Mouse (Mus musculus) megakaryocyte progenitor cell, adult 5-6 weeks (primary cell): ENCODE measurements around the gene Mvb12b. TPM values are rescaled to one million over a fixed set of nuclear protein-coding genes. Genes with fewer than 3 reads are reported as not detected.

Experiments
- ATAC-seq: replicated peaks from 2 replicates; pipeline ENCODE4 v1.8.0; 2016; ENCODE audit warnings: mild to moderate bottlenecking, moderate TSS enrichment, inconsistent platforms; ENCODE audit not compliant: poor library complexity
- total RNA-seq, 2 experiments: library from RNA; stranded (forward) in 1 of 2; stranded (reverse) in 1 of 2; fragments of 157-497, 149-512 nt in 1 of 2; fragments of 200-1000 nt in 1 of 2; gene quantifications; 2 replicates each; pipeline versions ENCODE4 v1.2.3 to v1.2.4; 2015 to 2017

The Mvb12b gene
- total RNA-seq (2015) (30.0 and 37.1 TPM in 2 replicates), total RNA-seq (2017) (12.9 and 14.8 TPM in 2 replicates)

DNA sequence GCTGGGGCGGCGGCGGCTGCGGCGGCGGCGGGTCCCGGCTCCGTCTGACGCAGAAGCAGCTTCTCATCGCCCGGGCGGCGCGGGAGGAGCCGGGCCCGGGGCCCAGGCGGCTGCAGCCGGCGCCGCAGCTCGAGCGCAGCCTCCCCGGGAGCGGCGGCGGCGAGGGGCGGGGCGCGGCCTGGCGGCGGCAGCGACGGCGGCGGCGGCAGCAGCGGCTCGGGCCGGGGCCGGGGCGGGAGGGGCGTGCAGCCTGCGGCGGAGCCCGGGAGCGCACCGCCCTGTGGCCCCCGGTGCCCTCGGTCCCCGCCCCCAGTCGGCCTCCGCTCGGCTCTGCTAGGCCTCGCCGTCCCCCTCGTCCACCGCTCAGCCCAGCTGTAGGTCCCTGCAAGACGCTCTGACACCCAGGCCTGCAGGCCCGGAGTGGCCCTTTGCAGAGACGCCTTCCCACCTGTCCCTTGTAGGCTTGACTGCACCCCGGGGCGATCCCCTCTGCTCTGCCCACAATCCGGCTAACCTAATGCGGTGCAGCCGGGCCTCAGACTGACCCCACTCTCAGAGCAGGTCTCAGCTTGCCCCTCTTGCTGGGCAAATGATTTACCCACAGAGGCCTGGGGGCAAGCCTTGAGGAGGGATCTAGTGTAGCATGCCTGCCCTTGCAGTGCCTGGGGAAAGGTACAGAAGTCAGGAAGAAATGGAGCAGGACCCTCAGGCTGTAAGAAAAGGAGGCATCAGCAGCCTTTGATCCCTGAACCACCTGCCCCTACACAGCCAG lies at the start of gene Mvb12b:
Gene Mvb12b, minus strand, starts transcription at position 619 of the 772 bp plus-strand sequence.
- ATAC-seq, result peak; percentile 63

DNA sequence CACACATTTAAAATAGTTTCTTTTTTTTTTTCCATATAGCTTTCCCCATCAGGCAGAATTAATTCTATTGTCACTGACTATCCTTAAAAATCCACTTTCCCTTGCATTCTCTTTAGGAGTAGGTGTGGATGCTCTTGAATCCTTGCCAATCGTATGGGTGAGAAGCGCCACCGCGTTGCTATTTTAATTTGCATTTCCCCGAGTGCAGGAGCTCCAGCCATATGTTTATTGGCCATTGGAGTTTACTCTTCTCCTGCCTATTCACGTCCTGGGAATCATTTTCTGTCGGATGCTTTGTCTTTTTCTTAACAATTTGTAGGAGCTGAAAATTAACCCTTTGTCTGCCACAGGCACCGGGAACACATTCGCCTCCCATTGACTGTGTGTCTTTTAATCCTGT lies 48.0 kb upstream of the Mvb12b start:
- ATAC-seq, result no peak

DNA sequence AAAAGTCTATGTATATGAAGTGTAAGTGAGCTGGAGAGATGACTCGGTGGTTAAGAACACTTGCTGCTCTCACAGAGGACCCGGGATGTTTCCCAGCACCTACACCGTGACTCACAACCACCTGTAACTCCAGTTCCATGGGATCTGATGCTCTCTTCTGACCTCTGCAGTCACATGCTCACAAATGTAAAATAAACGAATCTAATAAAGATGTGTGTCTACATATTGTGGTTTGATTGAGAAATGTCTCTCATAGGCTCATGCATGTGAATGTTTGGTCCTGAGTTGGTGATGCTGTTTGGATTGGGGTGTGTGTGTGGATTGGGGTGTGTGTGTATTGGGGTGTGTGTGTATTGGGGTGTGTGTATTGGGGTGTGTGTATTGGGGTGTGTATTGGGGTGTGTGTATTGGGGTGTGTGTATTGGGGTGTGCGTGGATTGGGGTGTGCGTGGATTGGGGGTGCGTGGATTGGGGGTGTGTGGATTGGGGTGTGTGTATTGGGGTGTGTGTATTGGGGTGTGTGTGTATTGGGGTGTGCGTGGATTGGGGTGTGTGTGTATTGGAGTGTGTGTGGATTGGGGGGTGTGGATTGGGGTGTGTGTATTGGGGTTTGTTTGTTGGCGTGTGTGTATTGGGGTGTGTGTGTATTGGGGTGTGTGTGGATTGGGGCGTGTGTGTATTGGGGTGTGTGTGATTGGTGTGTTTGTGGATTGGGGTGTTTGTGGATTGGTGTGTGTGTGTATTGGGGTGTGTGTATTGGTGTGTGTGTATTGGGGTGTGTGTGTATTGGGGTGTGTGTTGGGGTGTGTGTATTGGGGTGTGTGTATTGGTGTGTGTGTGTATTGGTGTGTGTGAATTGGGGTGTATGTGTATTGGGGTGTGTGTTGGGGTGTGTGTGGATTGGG lies 46.1 kb upstream of the Mvb12b start:
- peak; percentile 44; the same call in 1 of the 2 replicates for ATAC-seq

DNA sequence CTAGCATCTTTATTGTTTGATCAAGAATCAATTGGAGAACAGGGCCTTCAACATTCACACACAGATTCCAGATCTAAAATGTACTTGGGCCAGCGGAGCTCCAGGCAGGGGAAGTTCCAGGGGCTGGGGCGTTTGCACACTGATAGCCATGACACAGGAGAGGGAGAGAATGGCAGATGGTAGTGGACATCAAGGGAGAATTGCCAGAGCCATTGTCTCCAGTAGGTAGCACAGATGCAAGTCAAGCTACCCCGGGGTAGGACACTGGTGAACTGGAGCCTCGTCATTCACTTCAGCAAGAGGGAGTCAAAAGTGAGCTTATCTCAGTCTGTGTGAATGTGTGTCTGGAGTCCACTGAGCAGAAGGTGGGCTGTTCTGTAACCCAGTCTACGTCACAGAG lies 43.4 kb upstream of the Mvb12b start:
- ATAC-seq, result no peak

DNA sequence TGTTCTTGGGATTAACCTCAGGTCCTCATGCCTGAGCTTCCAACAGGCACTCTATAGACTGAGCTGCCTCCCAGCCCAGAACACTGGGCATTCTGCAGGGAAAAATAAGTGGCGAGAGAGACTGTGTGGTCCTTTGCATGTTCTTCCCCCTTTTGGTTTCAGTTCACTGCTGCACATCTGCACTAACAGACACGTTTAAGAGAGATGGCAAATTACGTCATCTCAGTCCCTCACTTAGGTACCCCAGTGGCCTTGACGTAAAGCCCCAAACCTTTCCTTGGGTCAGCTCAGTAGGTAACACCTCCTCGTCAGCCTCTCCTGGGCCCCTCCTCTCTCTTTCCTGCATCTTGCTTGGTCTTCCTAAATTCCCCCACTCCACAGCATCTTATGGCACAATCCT lies 37.5 kb upstream of the Mvb12b start:
- ATAC-seq, result peak; percentile 60

DNA sequence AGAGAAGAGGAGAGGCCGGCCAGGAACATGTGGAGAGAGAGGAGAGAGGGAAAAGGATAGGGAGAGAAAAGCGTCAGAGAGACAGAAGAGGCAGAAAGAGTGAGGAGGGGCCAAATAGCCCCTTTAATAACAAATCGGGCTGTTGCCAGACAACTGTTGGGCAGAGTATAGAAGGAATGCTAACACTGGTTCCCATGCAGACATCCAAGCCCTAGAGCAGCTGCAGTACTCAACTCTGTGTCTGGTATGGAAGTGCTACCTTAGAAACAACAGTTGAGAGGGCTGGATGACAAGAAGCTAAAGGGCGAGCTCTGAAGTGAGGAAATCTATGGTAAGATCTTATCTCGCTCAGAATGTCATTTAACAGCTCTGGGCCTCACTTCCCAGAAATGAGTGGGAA lies 35.7 kb upstream of the Mvb12b start:
- ATAC-seq, result no peak

DNA sequence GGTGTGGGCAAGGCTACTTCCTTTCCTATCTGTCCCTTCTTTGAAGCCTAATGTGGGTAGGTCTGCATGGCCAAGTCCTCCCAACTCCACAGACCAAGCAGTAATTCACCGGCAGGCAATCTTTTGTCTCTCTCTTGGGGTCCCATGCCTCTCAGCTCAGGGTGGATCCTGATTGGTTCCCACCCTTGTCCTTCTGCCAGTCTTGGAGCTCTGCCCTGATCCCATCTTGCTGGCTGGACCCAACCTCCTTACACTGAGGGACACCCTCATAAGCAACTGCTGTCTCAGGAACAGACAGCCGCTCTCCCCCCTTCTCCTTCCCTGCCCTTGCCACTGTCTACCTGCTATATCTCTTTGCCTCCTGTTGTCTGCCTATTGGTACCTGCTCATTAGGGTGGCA lies 34.7 kb upstream of the Mvb12b start:
- ATAC-seq, result no peak

DNA sequence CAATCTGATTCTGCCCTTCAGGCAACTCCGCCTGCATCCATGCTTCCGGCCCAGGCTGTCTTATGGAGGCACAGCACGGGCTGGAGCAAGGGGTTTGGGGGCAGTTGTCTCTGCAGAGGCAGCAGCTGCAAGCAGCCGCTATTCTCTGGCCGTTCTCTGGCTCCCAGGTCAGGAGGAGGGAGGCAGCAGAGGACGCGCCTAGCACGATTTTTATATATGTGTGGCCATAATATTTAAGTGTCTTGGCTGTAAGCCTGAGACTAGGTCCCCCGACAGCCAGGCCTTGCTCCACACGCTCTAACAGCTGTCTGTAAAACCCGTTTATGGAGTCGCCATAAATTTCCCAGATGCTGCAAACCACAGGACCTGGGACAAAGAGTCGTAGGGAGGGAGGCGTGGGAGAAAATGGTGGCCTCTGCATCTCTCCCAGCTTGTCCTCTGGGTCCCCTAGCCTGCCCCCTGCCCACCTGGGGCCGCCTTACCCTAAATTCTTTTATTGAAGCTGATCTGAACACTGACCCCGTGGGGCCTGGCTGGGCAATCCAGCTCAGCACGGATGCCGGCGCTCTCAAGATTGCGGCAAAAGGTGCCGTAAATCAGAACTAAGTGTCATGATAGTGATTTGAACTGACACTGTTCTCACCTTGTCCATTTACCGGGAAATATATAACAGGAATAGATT lies 32.3 kb upstream of the Mvb12b start:
- no peak for ATAC-seq

DNA sequence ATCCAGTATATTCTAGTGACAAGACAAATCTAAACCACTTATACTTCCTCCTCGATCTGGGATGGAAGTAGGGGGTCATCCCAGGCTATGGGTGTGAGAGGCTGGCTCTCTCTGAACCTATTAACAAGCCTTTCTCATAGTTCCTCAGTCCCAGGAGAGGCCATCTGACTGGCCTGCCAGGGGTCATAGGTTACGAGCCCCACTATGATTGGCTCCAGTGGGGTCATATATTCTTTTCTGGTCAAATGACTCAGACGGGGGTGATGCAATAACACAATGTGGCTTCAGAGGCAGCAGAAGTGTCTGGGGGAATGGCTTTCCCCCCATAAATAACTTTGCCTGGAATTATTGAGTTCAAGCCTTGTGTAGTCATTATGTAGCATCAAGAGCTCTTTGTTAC lies 31.1 kb upstream of the Mvb12b start:
- peak; percentile 77 for ATAC-seq

DNA sequence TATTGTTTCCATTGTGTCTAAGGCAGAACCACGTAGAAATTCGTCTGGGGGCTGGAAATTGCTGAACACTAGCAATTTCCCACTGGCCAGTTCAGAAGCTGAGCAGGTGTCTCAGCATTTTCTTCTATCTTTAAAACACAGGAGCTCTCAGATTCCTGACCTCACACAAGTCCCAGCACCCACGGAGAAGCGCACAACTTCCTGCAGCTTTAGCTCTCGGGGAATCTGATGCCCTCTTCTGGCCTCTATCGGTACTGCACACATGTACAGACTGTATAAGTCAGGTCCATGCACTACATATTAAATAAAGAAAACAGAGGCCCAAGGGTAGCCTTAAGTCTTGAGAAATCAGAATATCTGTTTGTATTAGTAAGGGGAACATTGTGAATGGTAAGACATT lies 30.6 kb upstream of the Mvb12b start:
- peak; percentile 56 for ATAC-seq

DNA sequence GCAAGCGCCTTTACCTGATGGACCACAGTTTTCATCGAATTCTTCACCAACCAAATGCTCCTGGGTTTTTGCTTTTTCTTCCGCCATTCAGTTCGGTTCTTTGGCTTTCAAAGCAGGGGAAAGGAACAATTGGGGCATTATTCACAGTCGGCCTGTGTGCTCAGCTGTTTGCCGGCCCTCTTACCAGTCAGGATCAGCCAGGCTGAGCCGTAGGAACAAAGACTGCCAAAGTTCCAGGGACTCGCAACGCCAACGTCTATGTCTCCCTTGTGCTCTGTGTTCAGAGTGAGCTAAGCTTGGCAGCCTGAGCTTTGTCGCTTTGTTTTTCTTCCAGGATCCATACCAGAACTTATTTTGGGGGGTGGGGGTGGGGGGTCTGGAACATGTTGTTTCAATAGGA lies 28.9 kb upstream of the Mvb12b start:
- ATAC-seq, result no peak

DNA sequence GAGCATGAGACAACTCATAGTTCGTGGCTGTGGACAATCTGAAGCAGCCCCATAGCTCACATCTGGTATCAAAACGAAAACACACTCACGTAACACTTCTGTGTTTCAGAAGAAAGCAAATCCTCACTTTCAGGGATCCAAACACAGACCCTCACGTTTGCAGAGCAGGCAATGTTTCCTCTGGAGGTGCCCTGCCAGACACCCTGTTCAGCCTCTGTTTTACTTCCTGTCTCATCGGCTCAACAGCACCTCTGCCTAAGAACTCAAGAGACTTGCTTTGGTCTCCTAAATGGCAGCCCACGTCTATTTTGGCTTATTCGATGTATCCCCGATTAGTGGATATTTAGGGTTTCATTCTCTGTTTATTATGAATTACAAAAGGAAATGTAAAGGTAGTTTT lies 27.3 kb upstream of the Mvb12b start:
- ATAC-seq, result no peak

DNA sequence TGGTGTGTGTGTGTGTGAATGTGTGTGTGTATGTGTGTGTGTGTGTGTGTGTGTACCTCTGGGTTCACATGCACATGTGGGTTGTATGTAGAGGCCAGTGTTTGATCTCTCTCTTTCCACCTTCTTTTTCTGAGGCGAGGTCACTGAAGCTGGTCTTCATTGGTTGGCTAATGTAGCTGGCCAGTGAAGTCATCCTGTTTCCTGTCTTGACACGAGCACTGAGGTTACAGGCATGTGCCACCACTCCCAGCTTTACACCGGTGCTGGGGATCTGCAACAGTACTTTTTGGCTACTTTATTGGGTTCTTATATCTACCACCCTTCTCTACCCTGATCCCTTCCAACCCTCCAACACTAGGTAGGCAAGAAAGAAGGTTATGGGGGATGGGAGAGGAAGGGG lies 26.6 kb upstream of the Mvb12b start:
- ATAC-seq, result no peak

DNA sequence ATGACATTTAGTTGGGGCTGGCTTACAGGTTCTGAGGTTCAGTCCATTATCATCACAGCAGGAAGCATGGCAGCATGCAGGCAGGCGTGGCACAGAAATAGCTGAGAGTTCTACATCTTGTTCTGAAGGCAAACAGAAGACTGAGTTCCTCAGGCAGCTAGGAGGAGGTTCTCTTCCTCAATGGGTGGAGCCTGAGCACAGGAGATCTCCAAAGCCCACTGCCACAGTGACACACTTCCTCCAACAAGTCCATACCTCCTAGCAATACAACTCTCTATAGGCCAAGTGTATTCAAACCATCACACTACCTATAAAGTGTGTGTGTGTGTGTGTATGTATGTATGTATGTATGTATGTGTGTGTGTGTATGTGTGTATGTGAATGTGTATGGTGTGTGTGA lies 25.9 kb upstream of the Mvb12b start:
- ATAC-seq, result peak; percentile 60

DNA sequence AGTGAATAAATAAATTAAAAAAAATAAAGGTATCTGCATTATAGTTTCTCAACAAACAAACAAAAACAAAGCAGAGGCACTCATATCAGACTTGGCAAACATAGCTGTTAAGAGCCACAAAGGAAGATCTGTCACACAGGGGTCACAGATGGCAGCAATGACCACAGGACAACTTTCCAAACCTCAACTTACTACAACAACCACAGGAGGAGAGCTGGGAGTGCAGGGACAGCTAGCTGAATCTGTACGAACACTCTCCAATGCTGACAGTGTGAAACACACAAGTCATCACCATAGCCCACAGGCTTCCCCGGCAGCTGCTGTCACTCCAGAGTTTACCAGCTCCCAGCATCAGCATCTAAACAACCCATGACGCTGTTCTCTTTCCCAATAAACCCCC lies 25.0 kb upstream of the Mvb12b start:
- ATAC-seq, result no peak; the same call in 1 of the 2 replicates

DNA sequence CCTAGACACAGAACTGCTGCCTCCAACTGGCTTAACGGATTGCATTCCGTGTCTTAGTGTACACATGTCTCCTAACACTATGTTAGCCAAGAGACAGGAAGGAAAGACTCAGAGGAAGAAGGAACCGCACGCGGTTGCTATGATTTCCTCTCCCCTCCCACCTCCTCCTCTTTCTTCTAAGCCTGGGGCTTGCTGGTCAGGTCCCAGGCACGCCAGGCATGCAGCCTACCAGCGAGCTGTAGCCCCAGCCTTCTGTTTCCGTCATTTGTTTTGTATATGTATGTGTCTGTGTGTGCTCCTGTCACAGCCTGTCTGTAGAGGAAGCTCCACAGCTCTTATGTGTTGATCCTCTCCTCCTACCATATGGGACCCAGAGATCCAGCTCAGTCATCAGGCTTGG lies 20.6 kb upstream of the Mvb12b start:
- peak; percentile 92 for ATAC-seq

DNA sequence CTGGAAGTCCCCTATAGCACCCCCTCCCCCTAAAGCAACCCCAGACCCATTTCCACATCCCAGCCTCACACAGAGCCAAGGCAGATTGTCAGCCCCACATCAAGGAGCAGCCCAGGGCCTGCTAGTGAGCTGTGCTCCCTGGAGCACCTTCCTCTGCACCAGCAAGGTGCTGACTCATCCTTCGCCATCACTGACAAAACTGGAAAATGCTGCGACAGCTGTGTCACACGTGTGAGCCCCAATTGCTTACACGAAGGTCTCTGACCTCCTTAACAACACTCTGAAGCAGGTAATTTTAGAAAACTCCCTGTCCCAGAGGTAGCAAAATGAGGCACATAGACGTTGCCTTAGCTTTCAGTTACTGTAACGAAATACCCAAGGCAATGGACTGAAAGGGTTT lies 19.4 kb upstream of the Mvb12b start:
- ATAC-seq, result no peak

DNA sequence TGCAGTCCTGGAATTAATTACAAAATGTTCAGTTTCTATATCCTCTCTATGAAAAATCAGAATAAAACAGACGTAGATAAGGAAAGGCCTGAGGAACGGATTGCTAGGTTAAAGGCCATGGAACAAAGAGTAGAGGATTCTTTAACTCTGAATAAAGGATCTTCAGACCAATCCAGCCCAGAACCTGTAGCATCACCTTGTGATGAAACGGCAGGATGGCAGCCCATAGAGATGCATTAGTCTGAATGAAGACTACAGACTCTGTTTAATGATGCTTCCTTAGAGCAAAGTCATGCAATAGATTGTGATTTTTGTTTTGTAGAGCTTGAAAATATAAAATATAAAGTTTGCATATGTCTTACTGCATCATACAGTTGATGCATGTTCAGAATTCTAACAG lies 8.1 kb upstream of the Mvb12b start:
- ATAC-seq, result no peak

DNA sequence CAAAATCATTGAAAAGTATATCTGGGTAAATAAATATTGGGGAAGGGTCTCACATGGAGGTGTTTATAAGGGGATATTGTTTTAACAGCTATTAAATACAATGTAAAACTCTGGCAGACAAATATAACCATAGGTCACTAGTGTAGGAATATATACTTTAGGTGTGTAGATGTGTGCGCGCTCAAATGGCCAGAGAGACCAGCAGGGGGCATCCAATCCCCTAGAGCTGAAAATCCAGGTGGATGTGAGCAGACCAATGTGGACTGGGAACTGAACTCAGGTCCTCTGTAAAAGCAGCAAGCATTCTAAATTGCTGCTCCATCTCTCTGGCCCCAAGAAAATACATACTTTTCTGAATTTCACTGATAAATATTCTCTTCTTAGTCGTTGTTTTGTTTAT lies 5.4 kb upstream of the Mvb12b start:
- no peak for ATAC-seq

DNA sequence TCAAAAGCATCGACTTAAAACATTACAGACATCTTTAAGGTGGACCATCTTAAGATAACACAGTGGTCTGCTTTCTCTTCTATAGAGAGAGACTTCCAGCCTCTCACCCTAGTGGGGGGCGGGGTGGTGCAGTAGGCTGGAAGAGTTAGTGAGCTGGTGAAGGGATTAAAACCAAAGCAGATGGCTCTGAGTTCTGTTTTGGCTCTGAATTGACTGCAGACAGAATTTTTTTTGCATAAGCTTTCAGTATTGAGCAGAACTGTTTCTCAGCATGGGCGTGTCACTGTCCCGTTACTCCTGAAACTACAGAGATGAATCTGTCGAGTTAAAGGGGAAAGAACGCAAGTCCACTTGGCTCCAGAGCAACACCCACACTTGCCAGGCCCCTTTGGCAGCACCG lies 4.6 kb upstream of the Mvb12b start:
- no peak for ATAC-seq

DNA sequence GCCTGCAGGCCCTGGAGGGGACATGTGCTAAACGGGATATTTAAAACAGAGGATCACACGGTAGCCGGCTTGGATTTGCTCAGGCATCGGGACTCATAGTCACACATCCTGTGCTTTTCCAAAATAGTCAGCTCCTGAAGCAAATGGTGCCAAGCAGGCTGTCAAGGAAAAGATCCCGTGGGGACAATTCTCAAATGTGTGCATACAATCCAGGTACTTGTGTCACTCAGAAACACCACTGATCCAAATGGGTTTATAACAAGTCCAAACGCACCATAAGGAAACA lies 297 bp upstream of the Mvb12b start:
- no peak for ATAC-seq
